Mouse (Mus musculus): ENCODE results near the gene Clec2d.

- TF ChIP-seq POLR2A (IDR thresholded peaks at IDR 0.05; ENCODE audit: extremely low read depth, insufficient read depth, low read length) (no peak), CTCF (IDR thresholded peaks at IDR 0.05; ENCODE audit: low read depth, low read length) (no peak)
These were observed 21.9 kb downstream of the Clec2d start for GRCm38 (mm10) chr6:129202306-129202705.

All from liver, adult 2 months (tissue).